Mouse (Mus musculus) intestine, postnatal 0 days (tissue): ENCODE measurements around the gene Rhobtb1. TPM values are rescaled to one million over a fixed set of nuclear protein-coding genes. Genes with fewer than 3 reads are reported as not detected.

Experiments
- ATAC-seq: fragments of 200-750 bp; cut with Nextera tagmentation; 2 replicates; pipeline ENCODE4 v1.8.0; 2017; ENCODE audit warnings: mild to moderate bottlenecking, moderate TSS enrichment, moderate library complexity
- H3K27ac ChIP-seq: fragments of 300-500 bp; sonication (generic); 2 replicates; pipeline ENCODE4 v1.5.1; 2014; ENCODE audit warnings: mild to moderate bottlenecking, low read depth, low read length, moderate library complexity
- H3K27me3 ChIP-seq: fragments of 300-500 bp; sonication (generic); replicated peaks from 2 replicates; pipeline ENCODE4 v1.6.1; 2014; ENCODE audit warnings: low read length, mixed read lengths; ENCODE audit not compliant: control insufficient read depth, insufficient read depth
- H3K36me3 ChIP-seq: fragments of 300-500 bp; sonication (generic); 2 replicates; pipeline ENCODE4 v1.6.1; 2014; ENCODE audit warnings: mild to moderate bottlenecking, moderate library complexity; ENCODE audit not compliant: control insufficient read depth, insufficient read depth
- H3K4me1 ChIP-seq: fragments of 300-500 bp; sonication (generic); replicated peaks from 2 replicates; pipeline ENCODE4 v1.6.1; 2014; ENCODE audit warnings: antibody characterized with exemption, low read length, mixed read lengths; ENCODE audit not compliant: control insufficient read depth, insufficient read depth
- H3K4me2 ChIP-seq: fragments of 300-500 bp; sonication (generic); replicated peaks from 2 replicates; pipeline ENCODE4 v1.6.1; 2014; ENCODE audit warnings: low read depth, mild to moderate bottlenecking, moderate library complexity
- H3K4me3 ChIP-seq: fragments of 300-500 bp; sonication (generic); 2 replicates; pipeline ENCODE4 v1.5.1; 2014; ENCODE audit warnings: low read depth, low read length
- H3K9ac ChIP-seq: fragments of 300-500 bp; sonication (generic); 2 replicates; pipeline ENCODE4 v1.6.1; 2014; ENCODE audit warnings: mild to moderate bottlenecking, low read depth, low read length
- H3K9me3 ChIP-seq: fragments of 300-500 bp; sonication (generic); 2 replicates; pipeline ENCODE4 v1.6.1; 2016; ENCODE audit warnings: mixed run types; ENCODE audit not compliant: control insufficient read depth
- CTCF ChIP-seq: sonication (generic); IDR thresholded peaks from 2 replicates; pipeline ENCODE4 v1.5.1; 2016; ENCODE audit warnings: low read depth, mild to moderate bottlenecking, control low read depth, antibody characterized with exemption, moderate library complexity
- WGBS: fragments of 180-500 bp; shearing (Covaris S2); extraction: QIAGEN DNeasy Blood & Tissue Kit; methylation state at CpG from one replicate; pipeline ENCODE4 v1.1.7; 2014; 5-methylcytosine and 5-hydroxymethylcytosine counted together
- polyA plus RNA-seq: library from polyadenylated mRNA; unstranded; fragments of >200 nt; fragmentation: Nextera tagmentation; extraction: Ambion mirVana; gene quantifications from 2 replicates; pipeline ENCODE4 v1.2.1, GENCODE M21; 2015

Gene Rhobtb1
- polyA plus RNA-seq, 1 experiment from 2014 or later = 13.2 TPM

- no peak overlapping the region for H3K9ac ChIP-seq
- no peak for TF ChIP-seq CTCF
- peak overlapping the region; percentile 25 for H3K4me2 ChIP-seq
- H3K27me3 ChIP-seq = no peaks in the 10 kb centered on the region
- WGBS = 61% methylated on average over 12 of the region's 12 CpGs
- H3K27ac ChIP-seq = no peak overlapping the region
- H3K4me1 ChIP-seq = no peaks in the 10 kb centered on the region
- no peak overlapping the region for H3K4me3 ChIP-seq
- H3K36me3 ChIP-seq = no peaks in the 10 kb centered on the region
- H3K9me3 ChIP-seq = no peaks in the 10 kb centered on the region
- ATAC-seq = peak; percentile 46; the same call in 1 of the 2 replicates
Measured at GRCm38 (mm10) chr10:69328029-69328655, 176.9 kb downstream of the Rhobtb1 start.

- ATAC-seq = peak; percentile 53; the same call in 1 of the 2 replicates
- Histone ChIP-seq H3K4me3 (no peak overlapping the region), H3K27ac (no peak overlapping the region), H3K4me1 (no peaks in the 10 kb centered on the region), H3K9me3 (no peaks in the 10 kb centered on the region), H3K4me2 (no peak overlapping the region), H3K9ac (no peak overlapping the region), H3K27me3 (no peaks in the 10 kb centered on the region), H3K36me3 (no peaks in the 10 kb centered on the region)
- no peak for TF ChIP-seq CTCF
- 50% methylated on average over 4 of the region's 4 CpGs for WGBS
Measured at GRCm38 (mm10) chr10:69328656-69329046, 177.4 kb downstream of the Rhobtb1 start.

- Histone ChIP-seq H3K9ac (no peak overlapping the region), H3K36me3 (peaks cover 5% of the 10 kb centered on the region; the same call in 1 of the 2 replicates), H3K9me3 (no peaks in the 10 kb centered on the region), H3K4me2 (no peak overlapping the region), H3K27me3 (no peaks in the 10 kb centered on the region), H3K27ac (no peak overlapping the region), H3K4me3 (no peak overlapping the region), H3K4me1 (no peaks in the 10 kb centered on the region)
- ATAC-seq = no peak
- no peak for TF ChIP-seq CTCF
- 67% methylated on average over 6 of the region's 6 CpGs for WGBS
Measured at GRCm38 (mm10) chr10:69331231-69331630, 180.0 kb downstream of the Rhobtb1 start.

- Histone ChIP-seq H3K9ac (no peak overlapping the region), H3K9me3 (no peaks in the 10 kb centered on the region), H3K27me3 (no peaks in the 10 kb centered on the region), H3K4me2 (no peak overlapping the region), H3K4me3 (no peak overlapping the region), H3K4me1 (no peaks in the 10 kb centered on the region), H3K27ac (no peak overlapping the region), H3K36me3 (peaks cover 21% of the 10 kb centered on the region; the same call in 1 of the 2 replicates)
- ATAC-seq = no peak
- no peak for TF ChIP-seq CTCF
- 82% methylated on average over 11 of the region's 11 CpGs for WGBS
Measured at GRCm38 (mm10) chr10:69333212-69333611, 182.0 kb downstream of the Rhobtb1 start.

- WGBS = 53% methylated on average over 16 of the region's 16 CpGs
- no peaks in the 10 kb centered on the region for H3K4me1 ChIP-seq
- no peaks in the 10 kb centered on the region for H3K27me3 ChIP-seq
- TF ChIP-seq CTCF = no peak
- no peak for ATAC-seq
- no peak overlapping the region for H3K9ac ChIP-seq
- H3K4me2 ChIP-seq = no peak overlapping the region
- H3K36me3 ChIP-seq = peaks cover 27% of the 10 kb centered on the region; the same call in 1 of the 2 replicates
- H3K4me3 ChIP-seq = no peak overlapping the region
- H3K27ac ChIP-seq = peak overlapping the region; percentile 54
- no peaks in the 10 kb centered on the region for H3K9me3 ChIP-seq
Measured at GRCm38 (mm10) chr10:69334271-69335194, 183.3 kb downstream of the Rhobtb1 start.

GRCm38 (mm10) chr10:69335195-69335536, 183.9 kb downstream of the Rhobtb1 start:
- Histone ChIP-seq H3K9ac (no peak overlapping the region), H3K36me3 (peaks cover 34% of the 10 kb centered on the region; the same call in 1 of the 2 replicates), H3K9me3 (no peaks in the 10 kb centered on the region), H3K4me1 (no peaks in the 10 kb centered on the region), H3K4me2 (no peak overlapping the region), H3K4me3 (no peak overlapping the region), H3K27ac (peak overlapping the region; percentile 54), H3K27me3 (no peaks in the 10 kb centered on the region)
- no peak for ATAC-seq
- WGBS = 50% methylated on average over 7 of the region's 7 CpGs
- no peak for TF ChIP-seq CTCF
